Mouse (Mus musculus): Measurements from ENCODE around the gene Il1rap. TPM values are rescaled to one million over a fixed set of nuclear protein-coding genes. Genes with fewer than 3 reads are reported as not detected.

The Il1rap gene
- polyA plus RNA-seq, 1 experiment from 2014 or later = 11.1 TPM

- no peaks in the 10 kb centered on the region for H3K4me1 ChIP-seq
- H3K27me3 ChIP-seq = no peaks in the 10 kb centered on the region
- H3K27ac ChIP-seq = no peak overlapping the region
- no peak overlapping the region for H3K4me2 ChIP-seq
- no peaks in the 10 kb centered on the region for H3K36me3 ChIP-seq
- ATAC-seq (replicated peaks; ENCODE audit: low FRiP score) = no peak
- H3K9ac ChIP-seq = no peak overlapping the region
- H3K9me3 ChIP-seq (replicated peaks) = no peaks in the 10 kb centered on the region
- 84% methylated on average over 3 of the region's 3 CpGs for WGBS
- H3K4me3 ChIP-seq (replicated peaks) = no peak overlapping the region
Observed at GRCm38 (mm10) chr16:26626065-26626464, 44.6 kb downstream of the Il1rap start.

- H3K4me1 ChIP-seq = no peaks in the 10 kb centered on the region
- WGBS = 77% methylated on average over 2 of the region's 2 CpGs
- no peaks in the 10 kb centered on the region for H3K36me3 ChIP-seq
- no peaks in the 10 kb centered on the region for H3K9me3 ChIP-seq (replicated peaks)
- no peak overlapping the region for H3K4me3 ChIP-seq (replicated peaks)
- no peak overlapping the region for H3K4me2 ChIP-seq
- H3K27ac ChIP-seq = no peak overlapping the region
- ATAC-seq (replicated peaks; ENCODE audit: low FRiP score) = no peak
- no peaks in the 10 kb centered on the region for H3K27me3 ChIP-seq
- no peak overlapping the region for H3K9ac ChIP-seq
Observed at GRCm38 (mm10) chr16:26634800-26635199, 53.3 kb downstream of the Il1rap start.

- H3K4me2 ChIP-seq = no peak overlapping the region
- no peak overlapping the region for H3K27ac ChIP-seq
- no peaks in the 10 kb centered on the region for H3K27me3 ChIP-seq
- no peaks in the 10 kb centered on the region for H3K9me3 ChIP-seq (replicated peaks)
- no peaks in the 10 kb centered on the region for H3K36me3 ChIP-seq
- H3K9ac ChIP-seq = no peak overlapping the region
- WGBS = 60% methylated on average over 6 of the region's 6 CpGs
- no peak overlapping the region for H3K4me3 ChIP-seq (replicated peaks)
- H3K4me1 ChIP-seq = no peaks in the 10 kb centered on the region
- ATAC-seq (replicated peaks; ENCODE audit: low FRiP score) = no peak
Observed at GRCm38 (mm10) chr16:26643077-26643476, 61.6 kb downstream of the Il1rap start.

GRCm38 (mm10) chr16:26646066-26646465 is 64.6 kb downstream of the Il1rap start:
- H3K9me3 ChIP-seq (replicated peaks) = no peaks in the 10 kb centered on the region
- no peaks in the 10 kb centered on the region for H3K36me3 ChIP-seq
- no peaks in the 10 kb centered on the region for H3K4me1 ChIP-seq
- H3K4me2 ChIP-seq = no peak overlapping the region
- no peak overlapping the region for H3K9ac ChIP-seq
- H3K27me3 ChIP-seq = no peaks in the 10 kb centered on the region
- no peak overlapping the region for H3K4me3 ChIP-seq (replicated peaks)
- no peak overlapping the region for H3K27ac ChIP-seq
- no peak for ATAC-seq (replicated peaks; ENCODE audit: low FRiP score)
- WGBS = 54% methylated on average over 2 of the region's 2 CpGs

GRCm38 (mm10) chr16:26647036-26647435 is 65.5 kb downstream of the Il1rap start:
- no peak overlapping the region for H3K9ac ChIP-seq
- WGBS = 86% methylated on average over 1 of the region's 1 CpGs
- no peak overlapping the region for H3K4me3 ChIP-seq (replicated peaks)
- H3K27me3 ChIP-seq = no peaks in the 10 kb centered on the region
- ATAC-seq (replicated peaks; ENCODE audit: low FRiP score) = no peak
- no peaks in the 10 kb centered on the region for H3K4me1 ChIP-seq
- H3K4me2 ChIP-seq = no peak overlapping the region
- no peaks in the 10 kb centered on the region for H3K9me3 ChIP-seq (replicated peaks)
- H3K36me3 ChIP-seq = no peaks in the 10 kb centered on the region
- no peak overlapping the region for H3K27ac ChIP-seq

GRCm38 (mm10) chr16:26662722-26663436 is 81.4 kb downstream of the Il1rap start:
- no peaks in the 10 kb centered on the region for H3K27me3 ChIP-seq
- no peak overlapping the region for H3K4me2 ChIP-seq
- H3K36me3 ChIP-seq = no peaks in the 10 kb centered on the region
- no peak overlapping the region for H3K27ac ChIP-seq
- H3K9ac ChIP-seq = no peak overlapping the region
- H3K4me3 ChIP-seq (replicated peaks) = no peak overlapping the region
- no peaks in the 10 kb centered on the region for H3K4me1 ChIP-seq
- WGBS = 72% methylated on average over 7 of the region's 7 CpGs
- ATAC-seq (replicated peaks; ENCODE audit: low FRiP score) = no peak
- H3K9me3 ChIP-seq (replicated peaks) = no peaks in the 10 kb centered on the region

GRCm38 (mm10) chr16:26666401-26666800 is 84.9 kb downstream of the Il1rap start:
- Histone ChIP-seq H3K9ac (no peak overlapping the region), H3K9me3 (replicated peaks) (no peaks in the 10 kb centered on the region), H3K36me3 (no peaks in the 10 kb centered on the region), H3K27ac (no peak overlapping the region), H3K4me1 (no peaks in the 10 kb centered on the region), H3K4me3 (replicated peaks) (no peak overlapping the region), H3K27me3 (no peaks in the 10 kb centered on the region), H3K4me2 (no peak overlapping the region)
- 88% methylated on average over 2 of the region's 2 CpGs for WGBS
- no peak for ATAC-seq (replicated peaks; ENCODE audit: low FRiP score)

- 40% methylated on average over 2 of the region's 2 CpGs for WGBS
- H3K9ac ChIP-seq = no peak overlapping the region
- H3K36me3 ChIP-seq = no peaks in the 10 kb centered on the region
- H3K9me3 ChIP-seq (replicated peaks) = no peaks in the 10 kb centered on the region
- no peak overlapping the region for H3K27ac ChIP-seq
- ATAC-seq (replicated peaks; ENCODE audit: low FRiP score) = no peak
- no peaks in the 10 kb centered on the region for H3K4me1 ChIP-seq
- H3K4me3 ChIP-seq (replicated peaks) = no peak overlapping the region
- H3K4me2 ChIP-seq = no peak overlapping the region
- no peaks in the 10 kb centered on the region for H3K27me3 ChIP-seq
Observed at GRCm38 (mm10) chr16:26669081-26669480, 87.6 kb downstream of the Il1rap start.

GRCm38 (mm10) chr16:26680381-26680780 is 98.9 kb downstream of the Il1rap start:
- WGBS = 89% methylated on average over 2 of the region's 2 CpGs
- H3K27ac ChIP-seq = no peak overlapping the region
- H3K4me1 ChIP-seq = no peaks in the 10 kb centered on the region
- no peaks in the 10 kb centered on the region for H3K27me3 ChIP-seq
- no peak overlapping the region for H3K4me3 ChIP-seq (replicated peaks)
- H3K9ac ChIP-seq = no peak overlapping the region
- no peaks in the 10 kb centered on the region for H3K36me3 ChIP-seq
- no peak for ATAC-seq (replicated peaks; ENCODE audit: low FRiP score)
- H3K9me3 ChIP-seq (replicated peaks) = no peaks in the 10 kb centered on the region
- no peak overlapping the region for H3K4me2 ChIP-seq

GRCm38 (mm10) chr16:26689771-26690170 is 108.3 kb downstream of the Il1rap start:
- H3K27me3 ChIP-seq = no peaks in the 10 kb centered on the region
- no peak overlapping the region for H3K4me3 ChIP-seq (replicated peaks)
- H3K4me1 ChIP-seq = no peaks in the 10 kb centered on the region
- H3K9me3 ChIP-seq (replicated peaks) = no peaks in the 10 kb centered on the region
- no peak for ATAC-seq (replicated peaks; ENCODE audit: low FRiP score)
- no peak overlapping the region for H3K4me2 ChIP-seq
- no peak overlapping the region for H3K9ac ChIP-seq
- no peak overlapping the region for H3K27ac ChIP-seq
- H3K36me3 ChIP-seq = no peaks in the 10 kb centered on the region
- 78% methylated on average over 2 of the region's 2 CpGs for WGBS

- 58% methylated on average over 11 of the region's 11 CpGs for WGBS
- H3K36me3 ChIP-seq = no peaks in the 10 kb centered on the region
- H3K9ac ChIP-seq = no peak overlapping the region
- H3K9me3 ChIP-seq (replicated peaks) = no peaks in the 10 kb centered on the region
- no peak overlapping the region for H3K4me3 ChIP-seq (replicated peaks)
- ATAC-seq (replicated peaks; ENCODE audit: low FRiP score) = no peak
- H3K27me3 ChIP-seq = no peaks in the 10 kb centered on the region
- H3K4me1 ChIP-seq = no peaks in the 10 kb centered on the region
- no peak overlapping the region for H3K27ac ChIP-seq
- H3K4me2 ChIP-seq = no peak overlapping the region
Observed at GRCm38 (mm10) chr16:26691294-26691693, 109.8 kb downstream of the Il1rap start.

- Histone ChIP-seq H3K9ac (no peak overlapping the region), H3K27ac (no peak overlapping the region), H3K36me3 (no peaks in the 10 kb centered on the region), H3K9me3 (replicated peaks) (no peaks in the 10 kb centered on the region), H3K4me2 (no peak overlapping the region), H3K27me3 (no peaks in the 10 kb centered on the region), H3K4me1 (no peaks in the 10 kb centered on the region), H3K4me3 (replicated peaks) (no peak overlapping the region)
- 87% methylated on average over 4 of the region's 4 CpGs for WGBS
- ATAC-seq (replicated peaks; ENCODE audit: low FRiP score) = no peak
Observed at GRCm38 (mm10) chr16:26698076-26698475, 116.6 kb downstream of the Il1rap start.

All from kidney, embryonic 15.5 days (tissue).